Mouse (Mus musculus) megakaryocyte, embryonic 14.5 days (primary cell): ENCODE measurements around the gene Rbms1.

Source experiments
- FLI1 ChIP-seq: IDR thresholded peaks from 2 replicates; pipeline ENCODE4 v1.6.1; 2012; ENCODE audit warnings: low read length, inconsistent platforms, mixed read lengths
- GATA1 ChIP-seq: IDR thresholded peaks from 3 replicates; pipeline ENCODE4 v1.6.1; 2012; ENCODE audit warnings: mixed read lengths, low read length, inconsistent platforms, borderline replicate concordance

DNA sequence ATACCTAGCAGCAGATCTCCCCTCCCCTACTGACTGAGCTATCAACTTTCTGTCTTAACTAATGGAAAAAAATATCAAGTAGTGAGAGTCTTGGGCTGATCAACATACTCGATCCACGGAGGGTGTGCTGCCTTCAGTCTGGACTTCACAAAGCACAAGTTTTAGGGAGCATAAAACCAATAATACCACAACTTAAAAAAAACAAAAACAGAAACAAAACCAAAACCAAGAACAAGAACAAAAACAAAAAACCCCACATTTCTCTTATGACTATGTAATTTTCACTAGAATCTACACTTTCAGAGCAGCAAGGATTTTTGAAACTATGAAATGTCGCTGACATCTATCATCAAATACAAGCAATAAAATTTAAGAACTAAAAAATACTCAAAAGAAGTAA, 212.4 kb downstream of the Rbms1 start:
- TF ChIP-seq GATA1 (no peak), FLI1 (no peak)
